Mouse (Mus musculus) cerebellum, adult 11 months (tissue): ENCODE results near the gene Plekha5.
"Not testable (repeated sequence)": the region's sequence is repeated elsewhere in the genome, so short reads cannot be mapped to it uniquely, and the experiment has no call there.

ENCODE experiments used
- DNase-seq: peaks from one replicate; pipeline ENCODE4 v3.0.0; 2022

Gene Plekha5

GRCm38 (mm10) chr6:140490921-140491537 is 67.2 kb downstream of the Plekha5 start:
- peak; percentile 51 for DNase-seq

GRCm38 (mm10) chr6:140492043-140492442 is 68.2 kb downstream of the Plekha5 start:
- DNase-seq = no peak

GRCm38 (mm10) chr6:140498074-140498473 is 74.2 kb downstream of the Plekha5 start:
- no peak for DNase-seq

- no peak for DNase-seq
These were observed 75.1 kb downstream of the Plekha5 start for GRCm38 (mm10) chr6:140498958-140499357.

GRCm38 (mm10) chr6:140500829-140501228 is 77.0 kb downstream of the Plekha5 start:
- not testable (repeated sequence) for DNase-seq

GRCm38 (mm10) chr6:140501841-140502240 is 78.0 kb downstream of the Plekha5 start:
- no peak for DNase-seq

GRCm38 (mm10) chr6:140504796-140505195 is 80.9 kb downstream of the Plekha5 start:
- DNase-seq = no peak

- no peak for DNase-seq
These were observed 83.8 kb downstream of the Plekha5 start for GRCm38 (mm10) chr6:140507605-140508004.

- DNase-seq = no peak
These were observed 84.8 kb downstream of the Plekha5 start for GRCm38 (mm10) chr6:140508475-140509150.

GRCm38 (mm10) chr6:140509151-140509530 is 85.3 kb downstream of the Plekha5 start:
- no peak for DNase-seq

- no peak for DNase-seq
These were observed 88.2 kb downstream of the Plekha5 start for GRCm38 (mm10) chr6:140512016-140512415.

- DNase-seq = peak; percentile 37
These were observed 88.6 kb downstream of the Plekha5 start for GRCm38 (mm10) chr6:140512427-140512826.

- DNase-seq = no peak
These were observed 90.6 kb downstream of the Plekha5 start for GRCm38 (mm10) chr6:140514205-140515110.

GRCm38 (mm10) chr6:140515550-140515949 is 91.7 kb downstream of the Plekha5 start:
- no peak for DNase-seq

- DNase-seq = no peak
These were observed 92.3 kb downstream of the Plekha5 start for GRCm38 (mm10) chr6:140516202-140516601.

GRCm38 (mm10) chr6:140517188-140517587 is 93.3 kb downstream of the Plekha5 start:
- DNase-seq = no peak

GRCm38 (mm10) chr6:140519019-140519418 is 95.2 kb downstream of the Plekha5 start:
- DNase-seq = no peak

GRCm38 (mm10) chr6:140519488-140520159 is 95.8 kb downstream of the Plekha5 start:
- DNase-seq = peak; percentile 81

- DNase-seq = no peak
These were observed 97.1 kb downstream of the Plekha5 start for GRCm38 (mm10) chr6:140520961-140521360.

- DNase-seq = no peak
These were observed 98.0 kb downstream of the Plekha5 start for GRCm38 (mm10) chr6:140521832-140522231.

GRCm38 (mm10) chr6:140523600-140523999 is 99.7 kb downstream of the Plekha5 start:
- DNase-seq = no peak

GRCm38 (mm10) chr6:140528414-140528813 is 104.6 kb downstream of the Plekha5 start:
- DNase-seq = no peak

GRCm38 (mm10) chr6:140532858-140533257 is 109.0 kb downstream of the Plekha5 start:
- not testable (repeated sequence) for DNase-seq
